Mouse (Mus musculus) left cerebral cortex, adult 18-20 months (tissue): ENCODE results near the gene Tmprss11g. TPM values are rescaled to one million over a fixed set of nuclear protein-coding genes. Genes with fewer than 3 reads are reported as not detected.

Experiments
- DNase-seq, 2 experiments: peaks; one replicate each; pipeline ENCODE4 v3.0.0; 2021 to 2022; ENCODE audit warnings: low spot score in 2 of 2, mixed read lengths in 1 of 2
- long read RNA-seq, 2 experiments: library from polyadenylated mRNA; stranded (forward); transcript quantifications; one replicate each; pipeline ENCODE4 v2.0.0; 2021
- total RNA-seq, 2 experiments: library from RNA; stranded (reverse); gene quantifications; 2 replicates each; pipeline ENCODE4 v1.2.3; 2021

Gene Tmprss11g
- not detected for total RNA-seq
- long read RNA-seq, experiment 1: 0 reads
- long read RNA-seq, experiment 2: 0 reads

DNA sequence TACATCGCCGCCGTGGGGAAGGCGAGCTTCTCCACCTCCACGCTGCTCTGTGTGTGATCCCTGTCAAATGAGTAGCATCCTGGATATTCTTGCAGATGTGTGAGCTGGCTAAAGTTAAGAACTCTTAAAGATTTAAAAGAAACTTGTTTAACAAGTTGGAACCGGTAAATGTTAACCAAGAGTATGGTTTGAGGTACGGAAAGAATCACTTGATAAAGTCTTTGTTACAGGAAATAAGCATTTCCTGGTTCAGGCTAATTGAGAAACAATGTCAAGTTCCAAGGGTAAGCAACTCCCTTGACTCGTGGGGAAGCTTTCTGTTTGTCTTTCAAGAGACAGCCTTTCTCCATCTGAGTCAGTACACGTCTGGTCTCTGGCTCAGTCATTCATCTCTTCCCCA lies at the start of gene Tmprss11g:
TSS of gene Tmprss11g (minus strand) at position 101 of the 400 bp plus-strand sequence.
- DNase-seq: no peak

GRCm38 (mm10) chr5:86546693-86547092 lies 28.3 kb upstream of the Tmprss11g start:
- no peak for DNase-seq

DNA sequence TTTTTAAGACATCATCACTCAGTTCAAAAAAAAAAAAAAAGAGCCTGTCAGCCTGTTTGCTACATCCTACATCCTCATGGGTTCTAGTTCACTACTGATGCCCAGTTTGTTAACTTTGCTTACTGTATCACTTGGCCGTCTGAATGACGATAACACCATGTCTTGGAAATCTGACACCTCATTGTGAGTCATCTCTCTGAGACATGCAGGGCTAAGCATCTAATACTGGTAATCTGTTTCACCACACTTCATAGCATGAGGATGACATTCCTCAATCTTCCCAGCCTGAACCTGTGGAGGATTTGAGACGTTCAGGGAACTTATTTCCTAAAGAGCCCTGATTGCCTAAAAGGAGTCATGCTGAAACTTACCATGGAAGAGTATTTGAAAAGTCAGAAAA lies 22.2 kb upstream of the Tmprss11g start:
- DNase-seq: no peak

DNA sequence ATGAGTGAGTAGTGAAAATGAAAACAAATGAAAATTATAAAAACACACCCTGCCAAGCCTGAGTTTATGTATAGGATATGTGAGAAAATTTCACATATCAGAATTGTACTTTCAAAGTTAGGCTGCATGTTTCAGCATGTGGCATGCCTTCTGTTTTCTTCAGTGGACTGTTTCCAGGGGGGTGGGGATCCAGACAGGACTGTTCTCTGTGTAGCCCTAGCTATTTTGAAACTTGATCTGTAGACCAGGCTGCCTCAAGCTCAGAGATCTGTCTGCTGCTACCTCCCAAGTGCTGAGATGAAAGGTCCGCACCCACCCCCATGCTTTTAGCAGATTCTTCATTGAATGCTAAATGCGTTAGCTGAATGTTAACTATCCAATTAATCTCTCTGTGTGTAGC lies 10.3 kb upstream of the Tmprss11g start:
- no peak for DNase-seq

DNA sequence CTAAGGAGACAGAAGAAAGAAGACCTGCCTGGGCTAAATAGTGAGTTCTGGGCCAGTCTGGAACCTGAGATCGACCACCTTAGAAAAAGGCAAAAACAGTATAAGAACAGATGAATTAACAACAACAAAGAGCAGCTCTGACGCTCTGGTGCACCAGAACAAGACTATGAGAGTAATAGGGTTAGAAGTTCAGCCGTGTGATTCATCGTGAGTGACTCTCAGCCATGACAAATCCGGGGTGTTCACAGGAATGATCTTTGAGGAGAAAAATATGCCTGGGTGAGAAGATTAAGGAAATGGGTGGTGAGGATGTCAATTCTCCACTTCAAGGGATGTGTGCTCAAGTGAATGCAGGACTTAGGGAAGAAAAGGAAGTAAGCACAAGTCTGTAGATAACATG lies 6.9 kb downstream of the Tmprss11g start:
- DNase-seq: no peak

DNA sequence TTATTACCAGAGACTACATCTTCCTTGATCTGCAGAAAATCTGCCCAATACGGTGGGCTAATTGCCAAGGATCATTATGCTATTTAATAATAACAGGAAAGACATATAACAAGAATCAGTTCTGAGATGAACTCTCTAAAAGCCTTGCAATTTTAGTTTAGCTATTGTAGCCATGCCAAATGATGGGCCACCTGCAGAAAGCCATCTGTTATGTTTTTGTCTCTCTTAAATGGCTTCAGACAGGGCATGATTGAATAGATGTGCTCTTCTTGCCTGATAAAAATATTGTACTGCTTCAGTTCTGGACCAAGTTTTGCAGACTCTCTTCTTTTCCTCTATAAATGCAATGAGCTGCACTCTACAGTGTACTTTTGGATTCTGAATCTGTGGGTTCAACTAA lies 24.9 kb downstream of the Tmprss11g start:
- DNase-seq: no peak

GRCm38 (mm10) chr5:86482562-86482961 lies 35.8 kb downstream of the Tmprss11g start:
- DNase-seq: no peak

GRCm38 (mm10) chr5:86482031-86482430 lies 36.4 kb downstream of the Tmprss11g start:
- no peak for DNase-seq

DNA sequence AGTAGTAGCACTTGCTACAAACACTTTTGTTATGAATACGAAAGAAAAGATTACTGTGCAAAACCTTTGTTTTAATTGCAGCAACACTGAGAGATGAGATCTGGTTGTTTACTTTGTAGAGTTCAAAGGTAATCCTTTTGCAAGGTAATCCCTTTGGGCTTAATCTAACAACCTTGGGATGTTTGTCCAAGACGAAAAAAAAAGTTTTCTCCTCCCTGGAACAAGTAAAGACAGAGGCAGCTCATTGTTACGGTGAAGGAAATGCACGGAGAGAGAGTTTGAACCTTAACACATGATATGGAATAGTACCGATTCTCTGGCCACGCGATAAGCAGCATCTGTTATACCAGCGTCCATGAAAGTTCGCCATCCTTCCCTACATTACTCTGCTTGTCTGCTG lies 44.5 kb downstream of the Tmprss11g start:
- no peak for DNase-seq

- DNase-seq: no peak
These were observed 49.5 kb downstream of the Tmprss11g start, which contains the start of gene Tmprss11a for GRCm38 (mm10) chr5:86468890-86469289. TSS of gene Tmprss11a (minus strand) at chr5:86468990.

- DNase-seq: no peak
These were observed 79.1 kb downstream of the Tmprss11g start for GRCm38 (mm10) chr5:86439306-86439705.

- no peak for DNase-seq
These were observed 79.9 kb downstream of the Tmprss11g start for GRCm38 (mm10) chr5:86438548-86438947.

Other genes starting within 250 kb of the Tmprss11g start
- gene Tmprss11c, start 229.3 kb downstream of the Tmprss11g start, total RNA-seq: not detected
- not detected for gene Tmprss11d, start 145.2 kb downstream of the Tmprss11g start, total RNA-seq
- gene Tmprss11a, start 49.6 kb downstream of the Tmprss11g start, total RNA-seq: not detected
- gene Tmprss11f, start 113.8 kb upstream of the Tmprss11g start, total RNA-seq: not detected
- gene Tmprss11b, start 157.8 kb upstream of the Tmprss11g start, total RNA-seq: not detected
- gene Tmprss11e, start 227.2 kb upstream of the Tmprss11g start, total RNA-seq: not detected